Mouse (Mus musculus): Measurements from ENCODE around the gene Myo1a. TPM values are rescaled to one million over a fixed set of nuclear protein-coding genes. Genes with fewer than 3 reads are reported as not detected.
"Not testable (repeated sequence)": the region's sequence is repeated elsewhere in the genome, so short reads cannot be mapped to it uniquely, and the experiment has no call there.

The Myo1a gene
- total RNA-seq, 2 experiments from 2014 or later = not detected

- DNase-seq = peak in 1 of 2 experiments; percentile 33
- intact Hi-C loops (cut with DNase I) = loop anchor here (5.0 kb wide), 1 partner anchor 108 kb away; the partner anchor contains the start of gene Stat6
Observed at GRCm38 (mm10) chr10:127750136-127750777, 45.3 kb downstream of the Myo1a start.

- peak; percentile 38 to 43 for DNase-seq
- intact Hi-C loops (cut with DNase I) = loop anchor here (5.0 kb wide), 1 partner anchor 109 kb away; the partner anchor contains the start of gene Stat6
Observed at GRCm38 (mm10) chr10:127751548-127751947, 46.6 kb downstream of the Myo1a start, which contains the start of gene Gpr182. Gene Gpr182 (minus strand): TSS chr10:127751732.

GRCm38 (mm10) chr10:127754566-127755166 lies 49.7 kb downstream of the Myo1a start:
- intact Hi-C loops (cut with DNase I) = loop anchor here (5.0 kb wide), 1 partner anchor 112 kb away; the partner anchor contains the start of gene Stat6
- no peak for DNase-seq

GRCm38 (mm10) chr10:127755246-127755645 lies 50.3 kb downstream of the Myo1a start:
- intact Hi-C loops (cut with DNase I) = no loop called here
- no peak for DNase-seq

- intact Hi-C loops (cut with DNase I) = no loop called here
- peak; percentile 43 to 52 for DNase-seq
Observed at GRCm38 (mm10) chr10:127755770-127756468, 50.9 kb downstream of the Myo1a start.

GRCm38 (mm10) chr10:127759181-127760110 lies 54.5 kb downstream of the Myo1a start, which contains the start of the genes Rdh1 and Rdh16f1:
Gene Rdh1 (plus strand): TSS chr10:127759721.
Gene Rdh16f1 (plus strand): TSS chr10:127759787.
- DNase-seq = no peak
- intact Hi-C loops (cut with DNase I) = no loop called here

GRCm38 (mm10) chr10:127762926-127763325 lies 58.0 kb downstream of the Myo1a start:
- intact Hi-C loops (cut with DNase I); DNase-seq: not testable (repeated sequence)

GRCm38 (mm10) chr10:127763914-127764680 lies 59.1 kb downstream of the Myo1a start:
- DNase-seq = no peak
- intact Hi-C loops (cut with DNase I) = no loop called here

GRCm38 (mm10) chr10:127766564-127766963 lies 61.6 kb downstream of the Myo1a start:
- DNase-seq = no peak
- intact Hi-C loops (cut with DNase I) = no loop called here

Other genes starting within 250 kb of the Myo1a start
- under 1 TPM; 0.51 to 0.64 TPM for gene Stac3, start 203.5 kb upstream of the Myo1a start, total RNA-seq (2021)
- 10 to 100 TPM; 26.0 to 27.6 TPM for gene Ndufa4l2, start 190.2 kb upstream of the Myo1a start, total RNA-seq (2021)
- gene Shmt2, start 182.7 kb upstream of the Myo1a start, total RNA-seq (2021) = 10 to 100 TPM; 43.8 to 44.3 TPM
- gene Nxph4, start 170.6 kb upstream of the Myo1a start, total RNA-seq (2021) = under 1 TPM; 0.28 to 0.41 TPM
- 10 to 100 TPM; 73.4 to 88.6 TPM for gene Lrp1, start 84.0 kb upstream of the Myo1a start, total RNA-seq (2021)
- gene Stat6, start 62.2 kb upstream of the Myo1a start, total RNA-seq (2021) = 10 to 100 TPM; 42.3 to 46.0 TPM
- gene Nemp1, start 38.3 kb upstream of the Myo1a start, total RNA-seq (2021) = 1 to 10 TPM; 2.7 to 4.5 TPM
- gene Nab2, start 36.6 kb upstream of the Myo1a start, total RNA-seq (2021) = 1 to 10 TPM; 5.7 to 8.4 TPM
- not detected for gene Tac2, start 19.3 kb downstream of the Myo1a start, total RNA-seq (2021)
- gene Zbtb39, start 34.4 kb downstream of the Myo1a start, total RNA-seq (2021) = 1 to 10 TPM; 6.8 to 7.8 TPM
- gene Gpr182, start 46.6 kb downstream of the Myo1a start, total RNA-seq (2021) = 1 to 10 TPM; 3.5 to 4.0 TPM
- gene Rdh1, start 54.6 kb downstream of the Myo1a start, total RNA-seq (2021) = under 1 TPM in 1 of 2 experiments, not detected in 1; 0.08 TPM
- gene Rdh16f1, start 54.6 kb downstream of the Myo1a start, total RNA-seq (2021) = under 1 TPM in 1 of 2 experiments, not detected in 1; 0.11 TPM
- gene Rdh9, start 71.2 kb downstream of the Myo1a start, total RNA-seq (2021) = under 1 TPM in 1 of 2 experiments, not detected in 1; 0.36 TPM
- not detected for gene Rdh16, start 96.0 kb downstream of the Myo1a start, total RNA-seq (2021)
- not detected for gene Rdh19, start 144.8 kb downstream of the Myo1a start, total RNA-seq (2021)
- not detected for gene Rdh16f2, start 161.3 kb downstream of the Myo1a start, total RNA-seq (2021)
- not detected for gene Rdh7, start 183.6 kb downstream of the Myo1a start, total RNA-seq (2021)
- gene Sdr9c7, start 193.3 kb downstream of the Myo1a start, total RNA-seq (2021) = not detected

Measured in heart, postnatal 36 days (tissue).